Mouse (Mus musculus) kidney, postnatal 0 days (tissue): ENCODE measurements around the gene Itga4. TPM values are rescaled to one million over a fixed set of nuclear protein-coding genes. Genes with fewer than 3 reads are reported as not detected.

ENCODE experiments used
- ATAC-seq: fragments of 200-750 bp; cut with Nextera tagmentation; replicated peaks from 2 replicates; pipeline ENCODE4 v1.8.0; 2017; ENCODE audit warnings: low read depth, moderate number of reproducible peaks, moderate TSS enrichment, moderate library complexity; ENCODE audit not compliant: low FRiP score
- DNase-seq: peaks from one replicate; pipeline ENCODE4 v3.0.0-alpha.2; 2016; ENCODE audit warnings: low spot score
- H3K27ac ChIP-seq: fragments of 300-500 bp; sonication (generic); 2 replicates; pipeline ENCODE4 v1.5.1; 2014; ENCODE audit warnings: mild to moderate bottlenecking
- H3K27me3 ChIP-seq: fragments of 300-500 bp; sonication (generic); 2 replicates; pipeline ENCODE4 v1.6.1; 2014; ENCODE audit warnings: low read length, mixed read lengths; ENCODE audit not compliant: insufficient read depth
- H3K36me3 ChIP-seq: fragments of 300-500 bp; sonication (generic); 2 replicates; pipeline ENCODE4 v1.6.1; 2014; ENCODE audit warnings: low read length, mixed read lengths; ENCODE audit not compliant: insufficient read depth
- H3K4me1 ChIP-seq: fragments of 300-500 bp; sonication (generic); replicated peaks from 2 replicates; pipeline ENCODE4 v1.6.1; 2014; ENCODE audit warnings: antibody characterized with exemption, low read length, mixed read lengths; ENCODE audit not compliant: insufficient read depth
- H3K4me2 ChIP-seq: fragments of 300-500 bp; sonication (generic); 2 replicates; pipeline ENCODE4 v1.6.1; 2014; ENCODE audit warnings: mild to moderate bottlenecking, low read length, moderate library complexity, mixed read lengths
- H3K4me3 ChIP-seq: fragments of 300-500 bp; sonication (generic); replicated peaks from 2 replicates; pipeline ENCODE4 v1.5.1; 2014; ENCODE audit warnings: low read depth, low read length
- H3K9ac ChIP-seq: fragments of 300-500 bp; sonication (generic); 2 replicates; pipeline ENCODE4 v1.6.1; 2014; ENCODE audit warnings: low read depth, low read length
- H3K9me3 ChIP-seq: fragments of 300-500 bp; sonication (generic); replicated peaks from 2 replicates; pipeline ENCODE4 v1.6.1; 2016; ENCODE audit warnings: low read length, inconsistent platforms, mixed read lengths
- CTCF ChIP-seq: IDR thresholded peaks from 2 replicates; pipeline ENCODE4 v1.5.1; 2016; ENCODE audit warnings: antibody characterized with exemption, low read depth, mild to moderate bottlenecking, moderate library complexity
- WGBS: fragments of 180-500 bp; shearing (Covaris S2); extraction: QIAGEN DNeasy Blood & Tissue Kit; methylation state at CpG from one replicate; pipeline ENCODE4 v1.1.7; 2014; 5-methylcytosine and 5-hydroxymethylcytosine counted together
- polyA plus RNA-seq: library from polyadenylated mRNA; unstranded; fragments of >200 nt; fragmentation: Nextera tagmentation; extraction: Ambion mirVana; gene quantifications from 2 replicates; pipeline ENCODE4 v1.2.1, GENCODE M21; 2015

Gene Itga4
- polyA plus RNA-seq, 1 experiment from 2014 or later, result 1.8 TPM

DNA sequence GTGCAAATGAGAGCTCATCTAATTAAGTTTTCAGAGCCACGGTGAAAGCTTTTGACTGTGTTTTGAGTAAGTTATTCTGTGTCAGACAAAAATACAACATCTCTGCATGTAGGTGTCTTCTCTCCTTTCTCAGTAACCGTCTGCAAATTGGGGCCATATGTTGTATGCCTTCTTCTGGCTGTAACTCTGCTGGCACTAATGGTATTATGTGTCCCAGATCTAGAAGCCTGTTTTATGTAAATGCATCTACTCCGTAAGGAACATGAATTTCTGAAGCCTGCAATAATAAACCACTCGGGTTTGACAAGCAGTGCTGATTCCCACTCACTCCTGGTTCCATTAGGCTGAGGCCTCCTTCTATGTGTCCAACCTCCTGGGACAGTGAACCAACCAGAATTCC, 52.3 kb downstream of the Itga4 start:
- TF ChIP-seq CTCF, result no peak
- no peaks in the 10 kb centered on the region for H3K4me1 ChIP-seq
- H3K4me3 ChIP-seq, result no peak overlapping the region
- ATAC-seq, result no peak
- H3K4me2 ChIP-seq, result no peak overlapping the region
- H3K9me3 ChIP-seq, result no peaks in the 10 kb centered on the region
- H3K9ac ChIP-seq, result no peak overlapping the region
- 79% methylated on average over 4 of the region's 4 CpGs for WGBS
- no peak overlapping the region for H3K27ac ChIP-seq
- H3K36me3 ChIP-seq, result no peaks in the 10 kb centered on the region
- DNase-seq, result no peak
- H3K27me3 ChIP-seq, result no peaks in the 10 kb centered on the region

DNA sequence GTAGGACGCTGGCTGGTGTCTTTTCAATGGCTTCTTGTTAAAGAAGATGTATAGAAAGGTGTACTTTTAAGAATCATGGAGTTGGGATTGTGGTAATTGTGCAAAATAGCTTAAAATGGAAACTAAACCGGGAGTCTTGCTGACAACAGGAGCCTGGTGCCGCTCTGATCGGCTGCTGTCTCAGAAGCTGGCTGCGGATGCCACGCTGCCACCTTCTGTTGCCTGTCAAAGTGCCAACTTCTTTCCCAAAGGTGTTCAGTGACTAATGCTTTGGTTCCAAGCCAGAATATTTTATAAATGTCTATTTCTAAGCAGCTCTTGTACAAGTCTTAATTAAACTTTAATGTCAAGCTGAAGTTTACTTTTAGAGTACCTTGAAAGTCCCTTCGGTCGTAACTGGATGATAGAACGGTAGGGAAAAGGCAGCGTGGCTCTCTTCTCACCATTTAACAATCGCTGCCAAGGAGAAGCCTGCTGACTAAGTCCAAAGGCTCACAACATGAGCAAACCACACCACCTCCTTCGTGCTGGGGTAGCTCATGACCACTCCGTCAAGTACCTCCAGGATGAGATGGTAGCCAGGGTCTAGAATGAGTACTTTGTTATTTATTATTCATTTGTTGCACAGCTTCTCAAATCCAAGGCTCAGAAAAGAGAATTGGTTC, 54.4 kb downstream of the Itga4 start:
- Histone ChIP-seq H3K36me3 (no peaks in the 10 kb centered on the region), H3K27me3 (no peaks in the 10 kb centered on the region), H3K9me3 (no peaks in the 10 kb centered on the region), H3K4me3 (no peak overlapping the region), H3K9ac (no peak overlapping the region), H3K27ac (no peak overlapping the region), H3K4me2 (no peak overlapping the region), H3K4me1 (no peaks in the 10 kb centered on the region)
- TF ChIP-seq CTCF, result no peak
- WGBS, result 86% methylated on average over 13 of the region's 13 CpGs
- no peak for DNase-seq
- no peak for ATAC-seq

DNA sequence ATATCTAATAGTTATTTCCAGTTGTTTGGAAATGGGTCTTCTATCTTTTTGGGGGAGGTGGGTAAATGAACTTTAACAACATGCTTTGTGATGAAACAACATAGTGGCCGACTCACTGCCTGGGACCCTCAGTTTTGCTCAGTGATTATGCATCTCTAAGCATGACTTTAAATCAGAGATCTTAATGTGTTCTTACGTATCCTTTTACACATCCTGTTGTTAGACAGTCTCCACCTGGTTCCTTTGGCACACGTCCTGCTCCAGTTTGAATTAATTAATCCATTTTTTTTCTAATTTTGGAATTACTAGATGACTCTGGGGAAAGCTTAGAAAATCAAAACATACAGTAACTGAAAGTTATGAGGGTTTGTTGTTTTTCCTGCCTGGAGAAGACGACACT, 57.3 kb downstream of the Itga4 start:
- peak; percentile 16 for DNase-seq
- no peaks in the 10 kb centered on the region for H3K27me3 ChIP-seq
- ATAC-seq, result no peak
- H3K9ac ChIP-seq, result no peak overlapping the region
- H3K36me3 ChIP-seq, result no peaks in the 10 kb centered on the region
- no peak overlapping the region for H3K4me3 ChIP-seq
- no peak overlapping the region for H3K4me2 ChIP-seq
- H3K27ac ChIP-seq, result no peak overlapping the region
- no peak for TF ChIP-seq CTCF
- WGBS, result 33% methylated on average over 4 of the region's 4 CpGs
- H3K9me3 ChIP-seq, result no peaks in the 10 kb centered on the region
- no peaks in the 10 kb centered on the region for H3K4me1 ChIP-seq

DNA sequence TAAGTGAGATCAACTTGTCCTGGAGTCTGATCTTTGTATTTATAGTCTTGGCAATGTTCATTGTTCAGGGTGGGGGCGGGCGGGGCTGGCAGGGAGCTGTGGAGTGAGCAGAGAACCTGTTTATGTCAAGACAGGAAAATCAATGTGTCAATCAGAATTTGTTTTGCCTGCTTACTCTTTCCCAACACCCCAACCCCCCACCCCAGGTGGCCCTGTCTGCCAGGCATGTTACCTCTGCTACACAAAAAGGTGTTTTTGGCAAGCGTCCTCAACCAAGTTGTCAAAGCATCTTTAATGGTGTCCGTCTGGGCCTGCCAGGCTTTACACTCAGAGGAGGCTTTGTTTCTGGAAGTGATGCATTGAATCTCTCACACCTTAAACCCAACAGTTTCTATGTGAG, 59.9 kb downstream of the Itga4 start:
- no peaks in the 10 kb centered on the region for H3K36me3 ChIP-seq
- no peak for TF ChIP-seq CTCF
- 82% methylated on average over 4 of the region's 4 CpGs for WGBS

DNA sequence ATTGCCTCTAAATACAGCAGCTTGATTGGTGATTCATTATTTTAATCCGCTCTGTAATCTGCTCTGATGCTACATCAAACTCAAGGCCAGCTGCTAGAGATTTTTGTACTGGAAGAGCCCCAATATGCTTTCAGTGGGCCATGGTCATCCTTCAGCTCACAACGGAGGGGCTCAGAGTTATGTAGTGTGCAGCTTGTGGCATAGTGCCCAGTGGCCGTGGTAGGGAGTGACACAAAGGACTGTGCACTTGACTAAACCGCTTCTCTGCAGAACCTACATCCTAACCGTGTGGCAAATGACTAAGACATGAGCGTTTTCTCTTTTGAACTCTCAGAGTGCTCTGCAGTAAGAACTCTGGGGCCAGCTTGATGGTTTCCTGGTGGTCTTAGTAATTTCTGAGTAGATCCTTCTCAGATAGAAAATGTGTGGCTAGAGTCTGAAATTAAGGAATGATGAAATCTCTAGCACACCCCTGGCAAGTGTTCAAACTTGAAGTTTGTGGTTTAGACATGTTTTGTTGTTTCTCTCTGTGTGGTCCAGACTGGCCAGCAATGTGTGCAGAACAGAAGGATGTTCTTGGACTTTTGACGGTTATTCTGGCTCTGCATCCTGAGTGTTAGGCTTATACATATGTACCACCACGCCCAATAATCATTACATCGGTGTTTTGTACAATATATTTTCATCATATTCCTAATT, 61.1 kb downstream of the Itga4 start:
- H3K27me3 ChIP-seq, result no peaks in the 10 kb centered on the region
- H3K9ac ChIP-seq, result no peak overlapping the region
- 81% methylated on average over 9 of the region's 9 CpGs for WGBS
- H3K9me3 ChIP-seq, result no peaks in the 10 kb centered on the region
- no peak for TF ChIP-seq CTCF
- H3K27ac ChIP-seq, result no peak overlapping the region
- H3K4me3 ChIP-seq, result no peak overlapping the region
- peak; percentile 70 for DNase-seq
- H3K36me3 ChIP-seq, result no peaks in the 10 kb centered on the region
- ATAC-seq, result peak; percentile 13; the same call in 1 of the 2 replicates
- H3K4me2 ChIP-seq, result no peak overlapping the region
- H3K4me1 ChIP-seq, result no peaks in the 10 kb centered on the region

More for the DNA sequence above, 59.9 kb downstream of the Itga4 start:
- H3K4me2 ChIP-seq, result no peak overlapping the region
- H3K27ac ChIP-seq, result no peak overlapping the region
- no peak for DNase-seq
- no peak for ATAC-seq
- H3K27me3 ChIP-seq, result no peaks in the 10 kb centered on the region
- no peaks in the 10 kb centered on the region for H3K9me3 ChIP-seq
- H3K4me1 ChIP-seq, result no peaks in the 10 kb centered on the region
- no peak overlapping the region for H3K9ac ChIP-seq
- H3K4me3 ChIP-seq, result no peak overlapping the region

DNA sequence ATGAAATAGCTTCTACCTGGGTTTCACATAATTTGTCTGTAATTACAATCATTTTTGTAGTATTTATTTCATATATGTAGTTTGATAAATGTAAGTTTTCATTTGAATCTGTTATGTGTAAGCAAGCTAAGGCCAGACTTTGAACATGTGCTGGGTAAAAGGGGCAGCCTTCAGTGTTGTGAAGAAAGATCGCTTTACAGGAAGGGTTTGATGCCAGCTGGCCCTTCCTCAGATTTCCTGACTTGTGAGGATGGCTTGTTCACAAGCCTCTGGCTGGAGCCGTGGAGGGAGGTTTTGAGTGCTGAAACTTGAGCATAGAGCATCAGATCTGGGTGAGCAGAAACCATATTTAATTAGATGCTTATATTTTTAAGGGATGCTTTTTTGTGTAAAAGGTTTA, 72.9 kb downstream of the Itga4 start:
- ATAC-seq, result no peak
- no peaks in the 10 kb centered on the region for H3K9me3 ChIP-seq
- H3K27ac ChIP-seq, result no peak overlapping the region
- H3K4me2 ChIP-seq, result no peak overlapping the region
- H3K36me3 ChIP-seq, result no peaks in the 10 kb centered on the region
- no peak overlapping the region for H3K9ac ChIP-seq
- DNase-seq, result no peak
- TF ChIP-seq CTCF, result no peak
- H3K27me3 ChIP-seq, result no peaks in the 10 kb centered on the region
- no peaks in the 10 kb centered on the region for H3K4me1 ChIP-seq
- WGBS, result 35% methylated on average over 2 of the region's 2 CpGs
- H3K4me3 ChIP-seq, result no peak overlapping the region

DNA sequence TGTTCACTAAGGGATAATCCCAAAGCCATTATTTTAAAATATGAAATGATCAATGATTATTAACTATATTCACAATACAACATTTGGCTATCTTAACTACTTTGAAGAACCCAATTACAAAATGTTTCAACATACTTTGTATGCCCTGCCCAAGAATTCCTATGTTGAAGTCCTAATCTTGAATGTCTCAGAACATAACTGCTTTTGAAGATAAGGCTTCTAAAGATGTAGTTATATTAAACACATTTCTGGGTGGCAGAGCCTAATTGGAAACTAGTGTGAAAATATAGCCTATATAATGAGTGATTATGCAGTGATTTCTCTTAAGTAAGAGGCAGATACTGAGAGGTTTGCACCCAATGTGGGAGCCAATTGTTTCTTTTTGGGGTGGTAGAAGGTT, 79.4 kb downstream of the Itga4 start:
- DNase-seq, result no peak
- Histone ChIP-seq H3K4me2 (no peak overlapping the region), H3K4me1 (no peaks in the 10 kb centered on the region), H3K36me3 (no peaks in the 10 kb centered on the region), H3K9me3 (no peaks in the 10 kb centered on the region), H3K4me3 (no peak overlapping the region), H3K27me3 (no peaks in the 10 kb centered on the region), H3K27ac (no peak overlapping the region), H3K9ac (no peak overlapping the region)
- TF ChIP-seq CTCF, result no peak
- ATAC-seq, result no peak
